Mouse (Mus musculus) neural tube, embryonic 13.5 days (tissue): ENCODE data around the gene Chpf2. TPM values are rescaled to one million over a fixed set of nuclear protein-coding genes. Genes with fewer than 3 reads are reported as not detected.

Experiments used
- ATAC-seq: fragments of 200-750 bp; cut with Nextera tagmentation; 2 replicates; pipeline ENCODE4 v1.8.0; 2017; ENCODE audit warnings: low read depth, mild to moderate bottlenecking, moderate TSS enrichment, moderate library complexity
- H3K27ac ChIP-seq: fragments of 300-500 bp; sonication (generic); replicated peaks from 2 replicates; pipeline ENCODE4 v1.5.1; 2015; ENCODE audit warnings: moderate library complexity, mild to moderate bottlenecking, inconsistent platforms
- H3K27me3 ChIP-seq: fragments of 300-500 bp; sonication (generic); 2 replicates; pipeline ENCODE4 v1.6.1; 2015; ENCODE audit warnings: mild to moderate bottlenecking, inconsistent platforms
- H3K36me3 ChIP-seq: fragments of 300-500 bp; sonication (generic); 2 replicates; pipeline ENCODE4 v1.6.1; 2015; ENCODE audit warnings: mild to moderate bottlenecking, inconsistent platforms
- H3K4me1 ChIP-seq: fragments of 300-500 bp; sonication (generic); replicated peaks from 2 replicates; pipeline ENCODE4 v1.6.1; 2015; ENCODE audit warnings: inconsistent platforms
- H3K4me2 ChIP-seq: fragments of 300-500 bp; sonication (generic); 2 replicates; pipeline ENCODE4 v1.6.1; 2015; ENCODE audit warnings: inconsistent platforms, mild to moderate bottlenecking, moderate library complexity
- H3K4me3 ChIP-seq: fragments of 300-500 bp; sonication (generic); 2 replicates; pipeline ENCODE4 v1.5.1; 2015; ENCODE audit warnings: mild to moderate bottlenecking, inconsistent platforms
- H3K9ac ChIP-seq: fragments of 300-500 bp; sonication (generic); 2 replicates; pipeline ENCODE4 v1.6.1; 2015; ENCODE audit warnings: moderate library complexity, mild to moderate bottlenecking, inconsistent platforms
- H3K9me3 ChIP-seq: fragments of 300-500 bp; sonication (generic); 2 replicates; pipeline ENCODE4 v1.6.1; 2016; ENCODE audit warnings: inconsistent platforms
- WGBS: fragments of 180-500 bp; shearing (Covaris S2); methylation state at CpG from one replicate; pipeline ENCODE4 v1.1.7; 2015; 5-methylcytosine and 5-hydroxymethylcytosine counted together
- microRNA counts: library from miRNA; unstranded; fragments of <30 nt; microRNA quantifications from one replicate; lab custom pipeline; 2016
- microRNA-seq: library from miRNA; unstranded; fragments of <30 nt; microRNA quantifications from one replicate; pipeline ENCODE4, GENCODE M21; 2016
- polyA plus RNA-seq: library from polyadenylated mRNA; unstranded; fragments of >200 nt; fragmentation: Nextera tagmentation; extraction: Ambion mirVana; gene quantifications from 2 replicates; pipeline ENCODE4 v1.2.1, GENCODE M21; 2015

Gene Chpf2
- polyA plus RNA-seq, 1 experiment from 2014 or later = 19.1 TPM

- H3K4me3 ChIP-seq = no peak overlapping the region
- no peaks in the 10 kb centered on the region for H3K9me3 ChIP-seq
- H3K9ac ChIP-seq = no peak overlapping the region
- 54% methylated on average over 6 of the region's 6 CpGs for WGBS
- H3K27me3 ChIP-seq = no peaks in the 10 kb centered on the region
- H3K4me1 ChIP-seq = no peaks in the 10 kb centered on the region
- H3K36me3 ChIP-seq = no peaks in the 10 kb centered on the region
- no peak overlapping the region for H3K4me2 ChIP-seq
- ATAC-seq = no peak
- H3K27ac ChIP-seq = no peak overlapping the region
These were observed 49.1 kb downstream of the Chpf2 start for GRCm38 (mm10) chr5:24635526-24636141.

GRCm38 (mm10) chr5:24636987-24637386 is 50.4 kb downstream of the Chpf2 start:
- Histone ChIP-seq H3K4me1 (no peaks in the 10 kb centered on the region), H3K27me3 (no peaks in the 10 kb centered on the region), H3K9me3 (no peaks in the 10 kb centered on the region), H3K9ac (no peak overlapping the region), H3K4me3 (no peak overlapping the region), H3K36me3 (no peaks in the 10 kb centered on the region), H3K4me2 (no peak overlapping the region), H3K27ac (no peak overlapping the region)
- ATAC-seq = no peak
- WGBS = 77% methylated on average over 4 of the region's 4 CpGs

- no peak overlapping the region for H3K27ac ChIP-seq
- H3K9me3 ChIP-seq = no peaks in the 10 kb centered on the region
- ATAC-seq = no peak
- no peaks in the 10 kb centered on the region for H3K36me3 ChIP-seq
- H3K4me2 ChIP-seq = no peak overlapping the region
- no peaks in the 10 kb centered on the region for H3K27me3 ChIP-seq
- H3K4me1 ChIP-seq = no peaks in the 10 kb centered on the region
- H3K9ac ChIP-seq = no peak overlapping the region
- no peak overlapping the region for H3K4me3 ChIP-seq
- 55% methylated on average over 6 of the region's 6 CpGs for WGBS
These were observed 51.6 kb downstream of the Chpf2 start for GRCm38 (mm10) chr5:24638131-24638530.

DNA sequence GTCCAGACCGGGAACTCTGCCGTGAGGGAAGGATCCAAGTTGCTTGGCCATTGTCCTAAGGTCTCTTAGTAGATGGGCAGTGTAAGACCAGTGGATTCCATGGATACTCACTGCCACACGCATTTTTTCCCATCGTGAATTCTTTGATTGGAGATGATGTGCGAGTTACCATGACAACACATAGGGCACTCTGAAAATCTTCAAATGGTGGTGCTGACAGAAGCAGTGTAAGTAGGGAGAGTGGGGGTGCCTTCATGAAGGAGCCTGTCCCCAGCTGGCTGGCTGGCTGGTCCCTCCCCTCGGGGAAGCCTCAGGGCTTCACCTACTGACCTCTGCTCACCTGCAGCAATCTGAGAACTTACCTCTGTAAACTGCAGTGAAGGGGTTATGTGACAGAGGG is 52.5 kb downstream of the Chpf2 start:
- Histone ChIP-seq H3K4me1 (no peaks in the 10 kb centered on the region), H3K4me3 (no peak overlapping the region), H3K36me3 (no peaks in the 10 kb centered on the region), H3K4me2 (no peak overlapping the region), H3K9me3 (no peaks in the 10 kb centered on the region), H3K9ac (no peak overlapping the region; the same call in 1 of the 2 replicates), H3K27me3 (no peaks in the 10 kb centered on the region), H3K27ac (no peak overlapping the region)
- 69% methylated on average over 6 of the region's 6 CpGs for WGBS
- peak; percentile 32; the same call in 1 of the 2 replicates for ATAC-seq

MicroRNA genes within 50 kb of the gene (microRNA counts, 519-probe panel; counts per million panel counts)
- microRNA mmu-miR-671-3p (lab: Ali Mortazavi, UCI) (not detected), microRNA mmu-miR-671-5p (lab: Ali Mortazavi, UCI) (not detected)

Small RNA genes lying within 50 kb of the gene (microRNA-seq; reads per million reads assigned to microRNA genes)
- gene Mir671 = 291 reads per million, percentile 68 among the genes with 10 or more reads in this experiment

Other genes with a start within 250 kb of the Chpf2 start
- 13.5 and 15.5 TPM in 2 replicates for gene Kcnh2, start 235.1 kb upstream of the Chpf2 start, polyA plus RNA-seq
- gene Nos3, start 221.9 kb upstream of the Chpf2 start, polyA plus RNA-seq = 9.3 and 9.6 TPM in 2 replicates
- 1.1 TPM in 2 replicates for gene Atg9b, start 194.6 kb upstream of the Chpf2 start, polyA plus RNA-seq
- 46.7 and 47.4 TPM in 2 replicates for gene Abcb8, start 193.1 kb upstream of the Chpf2 start, polyA plus RNA-seq
- 1.8 and 3.0 TPM in 2 replicates for gene Asic3, start 173.3 kb upstream of the Chpf2 start, polyA plus RNA-seq
- gene Cdk5, start 163.2 kb upstream of the Chpf2 start, polyA plus RNA-seq = 93.2 and 102 TPM in 2 replicates
- 18.5 and 24.6 TPM in 2 replicates for gene Slc4a2, start 162.9 kb upstream of the Chpf2 start, polyA plus RNA-seq
- 89.4 and 102 TPM in 2 replicates for gene Fastk, start 141.5 kb upstream of the Chpf2 start, polyA plus RNA-seq
- 51.2 TPM in 2 replicates for gene Tmub1, start 138.9 kb upstream of the Chpf2 start, polyA plus RNA-seq
- 64.6 and 80.9 TPM in 2 replicates for gene Agap3, start 134.6 kb upstream of the Chpf2 start, polyA plus RNA-seq
- gene Gbx1, start 59.5 kb upstream of the Chpf2 start, polyA plus RNA-seq = 11.2 and 16.1 TPM in 2 replicates
- gene Asb10, start 45.8 kb upstream of the Chpf2 start, polyA plus RNA-seq = 0.15 and 0.25 TPM in 2 replicates
- gene 4931409K22Rik, start 29.9 kb upstream of the Chpf2 start, polyA plus RNA-seq = 0.08 and 0.17 TPM in 2 replicates
- gene Abcf2, start 9.3 kb upstream of the Chpf2 start, polyA plus RNA-seq = 91.2 and 99.1 TPM in 2 replicates
- gene Smarcd3, start 37.7 kb downstream of the Chpf2 start, polyA plus RNA-seq = 91.1 and 99.2 TPM in 2 replicates
- 49.9 TPM in 2 replicates for gene Nub1, start 98.8 kb downstream of the Chpf2 start, polyA plus RNA-seq
- gene Wdr86, start 144.0 kb downstream of the Chpf2 start, polyA plus RNA-seq = 5.8 and 7.6 TPM in 2 replicates
- gene Crygn, start 171.3 kb downstream of the Chpf2 start, polyA plus RNA-seq = 1.5 TPM in 1 of 2 replicates, not detected in the other